Mouse (Mus musculus): Measurements from ENCODE around the gene Yod1. TPM values are rescaled to one million over a fixed set of nuclear protein-coding genes. Genes with fewer than 3 reads are reported as not detected.

Gene Yod1
- polyA plus RNA-seq, 1 experiment, result 8.4 TPM

DNA sequence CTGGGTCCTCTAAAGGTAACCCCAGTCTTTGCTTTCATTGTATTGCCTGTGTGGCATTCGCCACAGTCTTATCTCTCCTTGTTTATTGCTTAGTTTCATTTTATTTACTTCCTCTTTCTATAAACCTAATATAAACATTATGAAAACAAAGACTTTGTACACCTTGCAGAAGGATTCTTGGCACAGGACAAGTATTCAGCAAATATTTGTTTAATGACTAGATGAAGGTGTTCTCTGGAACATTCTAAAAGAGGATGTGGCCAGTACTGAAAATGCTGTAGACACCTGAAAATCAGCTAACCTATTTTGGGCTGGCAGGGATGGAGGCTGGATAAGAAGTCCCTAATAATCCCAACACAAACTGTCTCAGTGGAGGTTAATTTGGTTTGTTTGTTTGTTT, 44.5 kb downstream of the Yod1 start:
- no peaks in the 10 kb centered on the region for H3K4me1 ChIP-seq (ENCODE audit: control insufficient read depth, insufficient read depth, low read length)
- no peak for TF ChIP-seq POLR2A (IDR thresholded peaks at IDR 0.05; ENCODE audit: borderline replicate concordance, low read depth, low read length)
- TF ChIP-seq CTCF (IDR thresholded peaks at IDR 0.05; ENCODE audit: low read depth, low read length), result no peak
- H3K27ac ChIP-seq (ENCODE audit: insufficient read depth, low read depth, low read length), result no peak overlapping the region

DNA sequence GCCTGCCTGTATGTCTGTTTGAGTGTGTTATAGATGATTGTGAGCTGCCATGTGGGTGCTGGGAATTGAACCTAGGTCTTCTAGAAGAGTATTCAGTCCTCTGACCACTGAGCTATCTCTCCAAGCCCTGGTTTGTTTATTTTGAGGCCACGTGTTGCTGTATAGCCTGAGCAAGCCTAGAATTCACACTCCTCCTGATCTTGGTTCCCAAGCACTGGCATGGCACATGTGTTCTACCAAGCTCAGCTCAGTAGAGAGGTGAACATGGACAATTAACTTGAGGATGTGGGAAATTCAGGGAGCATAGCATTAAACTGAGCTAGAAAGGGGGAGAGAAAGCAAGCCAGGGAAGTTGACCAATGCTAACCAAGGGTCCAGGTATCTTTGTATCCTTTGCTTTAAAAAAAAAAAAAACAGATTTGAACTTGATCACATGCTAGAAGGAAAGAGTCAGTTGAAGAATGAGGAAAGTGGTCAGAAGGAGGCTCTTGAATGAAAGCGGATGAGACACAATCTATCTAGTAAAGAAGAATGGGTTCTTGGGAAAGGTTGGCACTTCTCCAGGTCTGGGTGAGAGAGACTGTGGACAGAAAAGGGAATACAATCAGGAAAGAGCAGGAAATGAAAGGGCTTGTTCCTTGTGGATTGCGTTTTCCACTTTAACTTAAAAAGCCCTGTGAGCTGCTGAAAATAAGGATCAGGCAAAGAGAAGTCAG, 45.1 kb downstream of the Yod1 start:
- Histone ChIP-seq H3K27ac (ENCODE audit: insufficient read depth, low read depth, low read length) (no peak overlapping the region), H3K4me3 (ENCODE audit: insufficient read depth, low read length) (no peak overlapping the region), H3K4me1 (ENCODE audit: control insufficient read depth, insufficient read depth, low read length) (no peaks in the 10 kb centered on the region)
- TF ChIP-seq CTCF (IDR thresholded peaks at IDR 0.05; ENCODE audit: low read depth, low read length), result no peak
- no peak for TF ChIP-seq POLR2A (IDR thresholded peaks at IDR 0.05; ENCODE audit: borderline replicate concordance, low read depth, low read length)

More for the DNA sequence above, 44.5 kb downstream of the Yod1 start:
- no peak overlapping the region for H3K4me3 ChIP-seq (ENCODE audit: insufficient read depth, low read length)

DNA sequence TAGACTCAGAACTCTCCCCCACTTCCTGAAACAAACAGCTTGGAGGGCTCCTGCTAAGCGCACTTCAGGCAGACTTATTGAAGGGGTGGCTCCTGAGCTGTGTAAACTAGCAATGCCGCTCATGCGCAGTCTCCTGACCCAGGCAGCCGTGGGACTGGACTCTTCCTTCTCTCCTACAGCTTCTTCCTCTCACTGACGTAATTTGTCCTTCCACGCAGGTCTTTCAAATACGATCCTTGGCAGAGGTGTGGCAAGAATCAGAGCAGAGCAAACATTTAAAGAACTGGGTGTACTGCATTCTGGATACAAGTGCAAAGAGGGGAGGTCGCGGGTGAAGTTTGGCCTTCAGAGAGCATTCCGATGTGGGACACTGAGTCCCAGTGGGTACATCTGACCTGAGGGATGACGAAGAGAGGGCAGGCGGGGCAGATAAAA, 46.9 kb downstream of the Yod1 start:
- TF ChIP-seq POLR2A (IDR thresholded peaks at IDR 0.05; ENCODE audit: borderline replicate concordance, low read depth, low read length) (no peak), CTCF (IDR thresholded peaks at IDR 0.05; ENCODE audit: low read depth, low read length) (no peak)
- H3K4me1 ChIP-seq (ENCODE audit: control insufficient read depth, insufficient read depth, low read length), result no peaks in the 10 kb centered on the region
- H3K4me3 ChIP-seq (ENCODE audit: insufficient read depth, low read length), result no peak overlapping the region
- no peak overlapping the region for H3K27ac ChIP-seq (ENCODE audit: insufficient read depth, low read depth, low read length)

DNA sequence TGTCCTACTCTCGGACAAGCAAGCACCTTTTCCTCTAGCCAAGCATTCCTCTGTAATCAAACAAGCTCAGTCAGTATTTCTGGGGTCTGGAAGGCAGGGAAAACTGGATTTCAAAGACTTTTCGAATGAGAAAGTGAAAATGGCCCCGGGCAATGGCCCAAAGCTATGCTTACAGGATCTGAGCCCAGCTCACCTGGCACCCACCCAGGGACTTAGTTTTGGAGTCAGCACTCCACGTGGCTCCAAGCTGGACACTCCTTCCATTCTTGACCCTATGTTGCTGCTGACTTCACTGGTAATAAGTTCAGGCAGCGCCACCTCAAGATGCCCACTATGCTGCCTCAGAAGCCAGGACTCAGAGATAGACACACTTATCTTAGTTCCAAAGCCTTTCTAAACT, 49.9 kb downstream of the Yod1 start:
- Histone ChIP-seq H3K4me3 (ENCODE audit: insufficient read depth, low read length) (no peak overlapping the region), H3K4me1 (ENCODE audit: control insufficient read depth, insufficient read depth, low read length) (no peaks in the 10 kb centered on the region), H3K27ac (ENCODE audit: insufficient read depth, low read depth, low read length) (no peak overlapping the region)
- TF ChIP-seq CTCF (IDR thresholded peaks at IDR 0.05; ENCODE audit: low read depth, low read length) (no peak), POLR2A (IDR thresholded peaks at IDR 0.05; ENCODE audit: borderline replicate concordance, low read depth, low read length) (no peak)

DNA sequence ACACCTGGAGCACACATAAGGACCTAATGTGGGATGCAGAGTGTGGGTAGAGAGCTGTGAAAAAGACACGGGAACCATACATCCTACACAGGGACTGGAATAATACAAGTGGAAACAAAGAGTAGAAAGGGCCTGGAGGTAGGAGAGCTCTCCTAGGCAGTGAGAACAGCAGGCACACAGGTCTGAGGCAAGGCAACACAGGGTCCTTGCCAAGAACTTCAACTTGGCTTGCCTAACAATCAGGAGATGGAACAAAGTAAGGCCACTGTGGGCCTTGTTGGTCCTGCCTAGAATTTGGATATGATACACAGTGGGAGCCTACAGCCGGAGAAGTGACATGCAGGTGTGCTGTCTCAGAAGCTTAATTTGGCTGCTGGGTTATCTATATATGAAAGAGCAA, 52.8 kb downstream of the Yod1 start:
- Histone ChIP-seq H3K4me3 (ENCODE audit: insufficient read depth, low read length) (no peak overlapping the region), H3K27ac (ENCODE audit: insufficient read depth, low read depth, low read length) (no peak overlapping the region), H3K4me1 (ENCODE audit: control insufficient read depth, insufficient read depth, low read length) (no peaks in the 10 kb centered on the region)
- no peak for TF ChIP-seq CTCF (IDR thresholded peaks at IDR 0.05; ENCODE audit: low read depth, low read length)
- TF ChIP-seq POLR2A (IDR thresholded peaks at IDR 0.05; ENCODE audit: borderline replicate concordance, low read depth, low read length), result no peak

DNA sequence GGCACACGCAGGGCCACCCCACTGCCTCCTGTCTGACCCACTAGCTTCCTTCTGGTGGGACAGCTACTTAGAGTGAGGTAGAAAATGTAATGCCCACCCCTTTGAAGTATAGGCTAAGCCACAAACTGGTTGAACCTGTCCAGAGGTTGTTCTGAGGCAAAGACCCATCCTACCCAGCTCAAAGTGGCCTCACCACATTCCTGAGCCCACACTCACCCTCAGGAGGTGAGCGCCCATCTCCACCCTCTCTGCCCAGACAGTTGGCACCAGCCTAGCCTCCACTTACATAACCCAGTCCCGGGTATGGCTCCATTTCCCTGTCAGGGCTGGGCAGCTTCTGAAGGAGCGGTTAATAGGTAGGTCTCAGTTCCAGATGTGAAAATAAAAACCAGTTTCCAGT, 53.4 kb downstream of the Yod1 start:
- Histone ChIP-seq H3K27ac (ENCODE audit: insufficient read depth, low read depth, low read length) (no peak overlapping the region), H3K4me3 (ENCODE audit: insufficient read depth, low read length) (no peak overlapping the region)

DNA sequence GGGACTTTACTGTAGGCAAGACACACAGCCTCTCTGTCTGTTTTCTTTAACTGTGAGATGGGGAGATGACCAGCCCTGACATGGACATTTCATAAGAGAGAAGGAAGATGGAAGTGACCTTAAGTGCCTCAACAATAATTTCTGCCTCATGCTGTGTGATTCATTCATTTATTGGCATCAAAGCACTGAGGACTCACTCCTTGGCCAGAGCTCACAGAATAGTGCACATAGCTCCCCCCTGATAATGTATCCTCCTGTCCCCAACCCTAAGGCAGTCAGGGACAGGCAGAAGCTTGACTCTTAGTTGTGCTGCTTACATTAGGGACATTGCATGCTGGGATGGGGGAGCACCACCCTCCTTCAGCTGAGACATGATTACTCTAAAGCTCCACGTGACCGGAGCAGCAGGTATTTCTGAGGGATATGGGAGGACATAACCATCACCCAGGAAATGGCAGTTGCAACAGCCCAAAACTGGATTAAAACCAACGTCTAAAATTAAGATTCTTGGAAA, 53.9 kb downstream of the Yod1 start:
- H3K4me1 ChIP-seq (ENCODE audit: control insufficient read depth, insufficient read depth, low read length), result no peaks in the 10 kb centered on the region
- no peak overlapping the region for H3K27ac ChIP-seq (ENCODE audit: insufficient read depth, low read depth, low read length)

More for the DNA sequence above, 53.4 kb downstream of the Yod1 start:
- no peaks in the 10 kb centered on the region for H3K4me1 ChIP-seq (ENCODE audit: control insufficient read depth, insufficient read depth, low read length)
- TF ChIP-seq POLR2A (IDR thresholded peaks at IDR 0.05; ENCODE audit: borderline replicate concordance, low read depth, low read length) (no peak), CTCF (IDR thresholded peaks at IDR 0.05; ENCODE audit: low read depth, low read length) (no peak)

More for the DNA sequence above, 53.9 kb downstream of the Yod1 start:
- TF ChIP-seq POLR2A (IDR thresholded peaks at IDR 0.05; ENCODE audit: borderline replicate concordance, low read depth, low read length) (no peak), CTCF (IDR thresholded peaks at IDR 0.05; ENCODE audit: low read depth, low read length) (no peak)
- H3K4me3 ChIP-seq (ENCODE audit: insufficient read depth, low read length), result no peak overlapping the region

Other genes with a start within 250 kb of the Yod1 start
- not detected in 2 replicates for gene Zp3r, start 87.7 kb upstream of the Yod1 start, polyA plus RNA-seq (2012; ENCODE audit: insufficient read depth, insufficient read length, missing spikeins)
- gene C4bp, start 55.7 kb upstream of the Yod1 start, polyA plus RNA-seq (2012; ENCODE audit: insufficient read depth, insufficient read length, missing spikeins), result not detected in 2 replicates
- gene Gm29427, start 1.5 kb upstream of the Yod1 start, polyA plus RNA-seq (2012; ENCODE audit: insufficient read depth, insufficient read length, missing spikeins), result not detected in 2 replicates
- 13.9 and 15.0 TPM in 2 replicates for gene Pfkfb2, start 11.9 kb downstream of the Yod1 start, polyA plus RNA-seq (2012; ENCODE audit: insufficient read depth, insufficient read length, missing spikeins)
- 0.66 and 1.0 TPM in 2 replicates for gene AA986860, start 14.6 kb downstream of the Yod1 start, polyA plus RNA-seq (2012; ENCODE audit: insufficient read depth, insufficient read length, missing spikeins)
- not detected in 2 replicates for gene Fcamr, start 83.6 kb downstream of the Yod1 start, polyA plus RNA-seq (2012; ENCODE audit: insufficient read depth, insufficient read length, missing spikeins)
- not detected in 2 replicates for gene Pigr, start 109.4 kb downstream of the Yod1 start, polyA plus RNA-seq (2012; ENCODE audit: insufficient read depth, insufficient read length, missing spikeins)
- gene Fcmr, start 148.3 kb downstream of the Yod1 start, polyA plus RNA-seq (2012; ENCODE audit: insufficient read depth, insufficient read length, missing spikeins), result not detected in 2 replicates
- gene Il24, start 170.1 kb downstream of the Yod1 start, polyA plus RNA-seq (2012; ENCODE audit: insufficient read depth, insufficient read length, missing spikeins), result not detected in 2 replicates
- not detected in 2 replicates for gene Il20, start 194.1 kb downstream of the Yod1 start, polyA plus RNA-seq (2012; ENCODE audit: insufficient read depth, insufficient read length, missing spikeins)
- gene Il19, start 222.8 kb downstream of the Yod1 start, polyA plus RNA-seq (2012; ENCODE audit: insufficient read depth, insufficient read length, missing spikeins), result not detected in 2 replicates